Mouse (Mus musculus) kidney, postnatal 10 days (tissue): ENCODE results near the gene Galnt10.

Source experiments
- DNase-seq: peaks from one replicate; pipeline ENCODE4 v3.0.0; 2021; ENCODE audit warnings: mixed read lengths

Gene Galnt10

DNA sequence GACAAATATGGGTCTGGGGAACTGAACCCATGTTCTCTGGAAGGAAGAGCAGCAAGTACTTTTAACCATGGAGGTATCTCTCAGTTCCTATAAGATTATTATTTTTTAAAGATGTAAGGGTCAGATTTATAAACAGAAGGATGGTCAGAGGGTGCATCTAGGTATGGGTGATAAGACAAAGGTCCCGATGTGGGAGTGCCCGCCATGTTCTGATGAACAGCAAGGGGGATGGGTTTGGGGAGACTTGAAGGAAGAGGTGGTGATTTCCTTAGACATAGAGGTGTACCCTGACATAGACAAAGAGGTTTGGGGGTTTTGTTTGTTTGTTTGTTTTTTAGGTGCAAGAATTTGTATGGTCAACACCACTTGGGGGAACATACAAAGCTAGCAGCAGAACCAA is 1.6 kb upstream of the Galnt10 start:
- DNase-seq = peak; percentile 5

DNA sequence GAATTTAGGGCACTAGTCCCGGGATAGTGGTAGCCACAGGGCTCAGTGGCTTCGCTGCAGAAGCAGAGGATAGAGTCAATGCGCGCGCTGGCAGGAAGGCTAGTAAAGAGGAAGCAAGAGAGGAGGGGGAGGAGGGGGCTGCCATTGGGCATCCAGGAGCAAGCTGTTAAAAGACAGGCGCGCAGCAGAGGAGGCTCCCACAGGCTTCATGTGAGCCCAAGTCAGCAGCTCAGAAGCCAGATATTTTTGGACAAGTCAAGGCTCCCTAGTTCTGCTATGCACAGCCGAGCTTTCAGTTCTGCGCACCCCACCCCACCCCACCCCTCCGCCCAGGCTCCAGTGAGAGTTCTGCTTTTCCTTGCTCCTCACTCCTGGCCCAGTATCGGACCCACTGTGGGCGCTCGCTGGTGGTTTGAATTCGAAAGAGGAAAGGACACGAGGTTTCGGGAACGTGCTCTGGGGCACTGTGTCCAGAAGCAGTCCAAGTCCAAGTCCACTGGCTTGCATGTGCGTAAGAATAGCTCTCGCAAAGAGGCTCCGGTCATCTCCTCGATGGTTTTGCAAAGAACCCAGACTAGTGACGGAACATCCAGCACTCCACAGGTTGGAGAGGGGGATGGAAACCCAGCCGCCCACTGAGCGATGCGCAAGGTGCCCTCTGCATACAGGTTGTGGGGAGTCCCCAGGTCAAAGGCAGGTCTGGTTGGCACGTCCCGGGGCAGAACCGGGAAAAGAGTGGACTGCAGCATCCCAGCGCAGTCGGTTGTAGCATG is 811 bp upstream of the Galnt10 start:
- DNase-seq = peak; percentile 59

DNA sequence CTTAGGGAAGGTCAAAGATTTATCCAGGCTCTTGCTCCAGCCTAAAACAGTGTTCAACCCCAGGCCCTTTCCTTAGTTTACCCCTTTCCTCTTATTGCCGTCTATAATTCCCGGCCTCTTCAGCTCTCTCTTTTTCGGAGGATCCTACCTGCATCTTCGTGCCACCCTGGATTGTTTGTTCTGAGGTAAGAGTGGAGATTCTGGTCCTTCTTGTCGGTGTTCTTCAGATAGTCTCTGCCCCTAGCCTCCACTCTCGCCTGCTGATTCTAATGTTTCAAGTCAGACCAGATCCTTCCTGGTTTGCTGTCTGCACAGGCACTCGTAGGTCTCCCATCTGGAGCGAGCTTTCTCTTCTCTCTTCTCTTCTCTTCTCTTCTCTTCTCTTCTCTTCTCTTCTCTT is 605 bp downstream of the Galnt10 start:
- DNase-seq = no peak

DNA sequence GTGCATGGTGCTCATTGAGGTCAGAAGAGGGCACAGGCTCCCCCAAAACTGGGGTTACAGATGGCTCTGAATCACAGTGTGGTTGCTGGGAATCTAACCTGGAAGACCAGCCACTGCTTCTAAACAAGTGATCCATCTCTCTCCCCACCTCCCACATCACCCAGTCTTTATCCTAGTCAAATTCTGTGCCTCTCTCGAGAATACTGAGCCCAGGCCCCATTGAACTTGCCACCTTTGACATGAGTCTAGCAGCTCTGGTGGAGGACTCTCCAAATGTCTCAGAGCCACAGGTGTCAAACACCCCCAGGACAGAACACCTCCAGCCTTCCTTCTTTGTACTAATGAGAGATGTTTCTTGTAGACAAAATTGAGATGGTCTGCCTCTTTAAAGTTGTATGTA is 1.2 kb downstream of the Galnt10 start:
- DNase-seq = no peak

DNA sequence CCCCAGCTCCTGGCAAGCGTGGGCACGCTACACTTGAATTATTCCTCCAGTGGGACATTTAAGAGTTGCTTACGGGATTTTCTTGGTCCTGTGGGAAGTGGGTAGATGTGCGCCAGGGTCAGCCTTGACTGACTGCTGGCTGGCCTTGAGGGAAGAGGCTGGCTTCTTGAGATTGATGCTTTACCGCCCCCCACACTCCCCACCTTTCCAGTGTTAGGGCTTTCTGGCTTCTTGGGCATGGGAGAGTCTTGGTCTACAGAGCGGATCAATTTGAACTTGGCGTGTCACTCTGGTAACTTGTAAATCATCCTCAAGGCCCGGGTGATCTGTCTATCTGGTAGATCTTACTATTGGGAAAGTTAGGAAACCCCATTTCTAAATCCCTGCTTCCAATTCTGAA is 1.7 kb downstream of the Galnt10 start:
- DNase-seq = no peak

DNA sequence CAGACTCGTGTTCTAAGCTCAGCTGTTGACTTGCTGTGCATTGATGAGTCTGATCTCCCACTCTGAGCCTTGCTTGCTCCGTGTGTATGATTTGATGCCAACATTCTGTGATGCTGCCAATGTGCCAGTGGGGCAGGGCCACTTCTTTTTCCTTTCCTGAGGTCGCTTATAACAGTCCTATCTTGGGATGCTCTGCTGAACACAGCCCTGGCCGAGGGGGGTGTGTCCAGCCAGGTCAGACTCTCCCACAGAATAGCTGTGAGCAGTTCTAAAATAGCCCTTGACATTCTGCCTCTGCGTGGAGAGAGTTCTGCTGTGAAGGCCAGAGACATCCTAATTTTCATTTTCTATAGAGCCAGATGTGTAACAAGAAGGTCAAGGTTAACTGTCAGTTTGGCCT is 2.2 kb downstream of the Galnt10 start:
- DNase-seq = no peak

DNA sequence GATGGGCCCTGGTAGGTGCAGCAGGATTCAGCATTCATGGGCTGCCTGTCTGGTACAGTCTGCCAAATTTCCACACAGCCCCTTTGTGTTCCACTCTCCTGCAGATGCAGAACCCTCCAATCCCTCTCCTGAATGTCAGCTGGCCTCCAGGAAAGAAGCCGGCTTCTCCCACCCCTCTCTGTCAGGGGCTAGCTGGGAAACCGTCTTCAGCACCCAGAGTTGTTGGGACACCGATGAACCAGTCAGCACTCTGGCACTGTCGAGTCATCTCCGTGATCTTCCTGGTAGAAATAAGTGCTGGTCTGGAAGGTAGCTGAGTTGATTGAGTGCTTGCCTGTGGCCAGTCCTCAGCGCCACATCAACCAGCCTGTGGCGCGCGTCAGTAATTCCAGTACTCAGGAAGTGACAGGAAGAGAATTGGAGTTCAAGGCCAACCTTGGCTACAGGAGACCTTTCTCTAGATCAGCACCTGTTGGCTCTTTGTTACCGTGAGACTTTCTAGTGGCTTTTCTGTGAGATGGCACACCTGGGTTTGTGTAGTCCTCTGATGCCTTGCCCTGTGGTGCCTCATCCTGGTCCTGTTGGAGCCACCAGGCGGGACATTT is 3.1 kb downstream of the Galnt10 start:
- DNase-seq = no peak

DNA sequence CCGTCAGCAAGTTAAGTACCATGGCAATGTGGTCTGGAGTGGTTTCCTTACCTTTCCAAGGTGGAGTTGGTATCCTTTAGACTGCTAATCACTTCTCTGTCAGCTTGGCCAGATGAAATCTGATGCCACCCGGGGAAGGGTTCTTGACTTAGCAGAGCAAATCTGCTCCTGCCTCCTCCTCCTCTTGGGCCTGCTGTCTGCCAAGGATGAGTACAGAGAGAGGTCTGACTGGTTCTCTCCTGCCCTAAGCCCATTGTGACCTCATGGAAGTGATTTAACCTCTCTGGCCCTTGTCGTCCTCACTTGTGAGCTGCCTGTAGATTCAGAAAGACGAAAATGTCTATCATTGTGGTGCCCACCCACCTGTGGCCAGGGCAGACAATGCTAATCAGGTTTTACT is 4.0 kb downstream of the Galnt10 start:
- no peak for DNase-seq

DNA sequence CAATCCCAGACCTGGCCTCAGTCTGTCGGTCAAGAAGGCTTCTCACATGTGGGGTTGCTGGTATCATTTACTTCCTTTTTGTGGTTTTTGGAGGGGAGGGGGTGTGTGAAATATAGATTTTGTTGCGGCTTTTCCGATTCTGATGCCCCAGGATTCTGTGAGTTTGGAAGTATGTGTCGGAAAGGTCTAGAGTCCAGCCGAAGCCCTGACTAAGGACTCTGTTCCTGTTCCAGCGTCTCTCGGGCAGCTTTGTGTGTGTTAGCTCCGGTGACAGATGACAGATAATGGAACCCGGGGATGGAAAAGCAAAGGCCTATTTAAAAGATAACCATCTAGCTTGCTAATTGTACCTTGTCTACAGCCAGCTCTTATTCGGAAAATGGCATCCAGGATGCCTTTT is 4.4 kb downstream of the Galnt10 start:
- no peak for DNase-seq

DNA sequence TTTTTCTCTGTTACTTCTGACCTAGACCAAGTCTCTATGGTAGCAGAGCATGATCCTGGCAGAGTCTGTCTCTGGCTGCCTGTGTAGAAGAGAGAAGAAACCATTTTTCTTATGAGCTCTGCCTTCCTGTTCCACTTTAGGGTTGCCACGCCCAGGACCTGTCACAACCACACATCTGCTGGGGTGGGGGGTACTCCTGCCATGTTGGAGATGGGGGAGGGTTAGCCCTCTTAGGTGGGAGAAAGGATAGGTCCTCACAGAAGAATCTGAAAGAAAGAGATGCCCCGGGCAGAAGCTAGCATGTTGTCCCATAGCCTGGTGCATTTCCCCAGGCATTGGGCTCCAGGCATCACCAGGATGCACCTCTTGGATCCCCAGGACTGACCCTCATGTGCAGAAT is 5.6 kb downstream of the Galnt10 start:
- no peak for DNase-seq

DNA sequence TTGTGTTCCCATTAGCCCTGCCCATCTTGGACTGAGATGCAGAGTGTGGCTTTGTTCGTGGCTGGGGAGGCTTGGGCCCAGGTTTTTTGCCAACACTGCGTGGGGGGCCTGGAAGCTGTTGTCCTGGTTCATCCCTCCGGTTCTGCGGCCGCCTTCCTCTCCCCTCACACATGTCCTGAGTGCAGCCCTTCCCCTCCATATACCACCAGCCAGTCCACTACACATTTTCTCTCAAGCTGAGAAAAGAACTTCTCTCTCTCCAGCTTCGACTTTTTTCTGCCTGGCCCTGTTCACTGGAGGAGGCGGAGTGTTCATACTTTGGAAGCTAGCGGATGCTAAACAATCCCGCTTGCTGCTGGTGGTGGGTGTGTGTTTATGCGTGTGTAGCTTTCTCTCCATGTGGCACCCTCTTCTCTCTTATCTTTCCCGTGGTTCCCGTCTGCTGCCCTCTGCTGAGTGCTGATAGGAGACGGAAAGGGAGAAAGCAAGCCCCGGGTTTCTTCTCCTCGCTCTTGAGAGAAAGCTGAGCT is 6.1 kb downstream of the Galnt10 start:
- DNase-seq = peak; percentile 37

DNA sequence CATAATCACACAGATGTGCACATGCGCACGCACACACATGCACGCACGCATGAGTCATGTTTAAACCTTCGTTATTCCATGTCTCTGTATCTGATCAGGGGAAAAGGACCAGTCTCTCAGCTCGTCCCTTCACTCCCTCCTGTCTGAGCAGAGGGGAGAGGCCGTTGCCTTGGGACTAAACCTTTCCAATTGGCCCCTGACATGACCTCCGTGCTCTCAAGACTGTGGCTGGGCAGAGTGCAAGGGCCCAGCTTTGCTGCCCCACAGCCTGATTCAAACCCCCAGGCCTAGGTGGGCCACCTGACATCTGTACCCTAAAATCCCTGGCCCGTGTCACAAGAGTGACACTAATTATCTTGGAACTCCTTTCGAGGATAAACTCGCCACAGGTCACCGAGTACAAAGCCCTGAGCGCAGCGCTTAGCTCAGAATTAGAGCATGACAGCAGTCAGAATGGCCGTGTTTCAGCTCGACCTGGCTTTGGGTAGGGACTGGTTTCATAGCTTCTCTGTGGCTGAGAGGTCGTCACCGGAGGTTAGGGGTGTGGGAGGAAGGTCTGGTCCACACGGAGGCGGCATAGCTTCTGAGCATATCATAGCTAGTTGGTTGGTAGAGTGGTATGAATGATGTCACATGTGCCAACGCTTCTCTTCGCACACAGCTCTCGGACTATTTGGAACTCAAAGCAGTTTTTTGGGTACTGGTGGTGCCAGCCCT is 7.1 kb downstream of the Galnt10 start:
- DNase-seq = peak; percentile 4

DNA sequence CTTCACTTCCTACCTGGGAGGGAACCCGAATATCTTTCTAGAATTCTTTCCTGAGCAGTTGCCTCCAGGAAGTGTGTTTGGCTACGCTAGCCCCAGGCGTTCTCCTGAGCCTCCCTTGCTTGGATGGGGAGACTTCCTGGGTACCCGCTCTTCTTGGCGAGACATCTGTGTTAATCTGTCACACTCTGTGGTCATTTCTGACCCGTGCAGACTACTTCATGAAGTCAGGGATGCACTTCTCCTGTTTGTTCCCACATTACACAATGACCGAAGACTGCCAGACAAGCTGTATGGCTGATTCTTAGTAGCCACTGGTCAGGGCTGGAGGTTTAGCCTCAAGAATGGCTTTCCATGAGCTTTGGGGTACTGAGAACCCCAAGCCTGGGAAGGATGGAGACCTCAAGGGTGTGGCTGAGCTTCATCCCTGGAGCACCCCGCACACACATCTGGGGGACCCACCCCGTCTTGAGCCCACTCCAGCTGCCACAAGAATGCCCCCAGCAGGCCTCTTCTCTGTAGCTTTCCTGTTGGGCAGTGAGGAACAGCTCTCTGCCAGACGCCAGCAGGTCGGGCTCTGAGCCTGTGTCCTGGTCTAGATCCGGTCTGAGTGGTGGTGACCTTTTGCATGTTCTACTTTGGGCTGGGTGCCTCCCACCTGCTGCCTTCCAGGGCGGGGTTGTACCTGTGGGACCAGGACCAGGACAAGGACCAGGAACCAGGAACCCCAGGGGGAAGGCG is 7.8 kb downstream of the Galnt10 start:
- DNase-seq = peak; percentile 8

DNA sequence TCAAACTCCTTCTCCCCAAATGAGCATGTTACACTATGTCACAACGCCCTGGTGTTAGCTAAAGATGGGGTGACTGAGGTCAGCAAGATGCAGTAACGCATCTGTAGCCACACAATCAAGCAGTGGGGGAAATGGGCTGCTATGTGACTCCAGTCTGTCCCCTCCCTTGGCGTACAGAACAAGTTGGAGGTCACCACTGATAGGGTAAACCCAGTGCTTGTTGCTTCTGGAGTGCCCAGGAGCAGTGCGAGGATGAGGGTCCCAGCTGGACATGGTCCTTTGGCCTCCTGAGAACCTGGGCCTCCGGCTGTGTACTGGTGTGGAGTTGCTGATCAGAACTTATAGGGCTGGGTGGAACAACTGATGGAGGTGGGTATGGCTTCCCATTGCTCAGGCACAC is 8.6 kb downstream of the Galnt10 start:
- DNase-seq = peak; percentile 10

DNA sequence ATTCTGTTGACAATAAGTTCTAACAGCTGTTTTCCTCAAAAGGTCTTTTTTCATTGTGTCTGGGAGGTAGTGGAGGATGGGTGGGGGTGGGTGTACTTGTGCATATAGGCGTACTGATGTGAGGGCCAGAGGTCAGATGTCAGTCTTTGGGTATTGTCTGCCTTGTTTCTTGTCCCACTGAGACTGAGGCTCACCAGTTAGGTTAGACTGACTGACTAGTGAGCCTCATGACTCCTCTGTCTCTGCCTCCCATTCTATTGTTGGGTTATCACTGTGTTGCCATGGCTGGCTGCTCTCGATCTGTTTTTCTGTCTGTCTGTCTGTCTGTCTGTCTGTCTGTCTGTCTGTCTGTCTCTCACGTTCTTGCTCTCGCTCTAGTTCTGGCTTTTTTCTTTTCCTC is 9.1 kb downstream of the Galnt10 start:
- DNase-seq = peak; percentile 3

DNA sequence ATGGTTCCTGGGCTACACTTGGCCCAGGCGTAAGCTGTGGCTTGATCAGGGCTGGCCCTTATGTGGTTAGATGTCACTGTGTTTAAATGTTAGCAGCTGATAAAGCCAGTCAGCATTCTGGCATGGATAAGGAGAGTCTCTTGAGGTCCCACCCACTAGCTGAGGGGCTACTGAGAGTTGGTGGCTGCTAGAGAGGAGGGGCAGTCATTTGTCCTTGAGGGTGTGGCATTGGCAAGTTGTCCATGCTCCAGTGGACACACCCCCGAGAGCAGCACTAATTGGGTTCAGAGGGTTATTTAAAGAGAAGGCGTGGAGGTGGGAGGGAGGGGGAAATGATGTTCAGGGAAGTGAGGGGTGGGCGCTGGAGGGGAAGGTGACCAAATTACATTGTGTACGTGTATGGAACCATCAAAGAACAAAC is 9.7 kb downstream of the Galnt10 start:
- peak; percentile 9 for DNase-seq

DNA sequence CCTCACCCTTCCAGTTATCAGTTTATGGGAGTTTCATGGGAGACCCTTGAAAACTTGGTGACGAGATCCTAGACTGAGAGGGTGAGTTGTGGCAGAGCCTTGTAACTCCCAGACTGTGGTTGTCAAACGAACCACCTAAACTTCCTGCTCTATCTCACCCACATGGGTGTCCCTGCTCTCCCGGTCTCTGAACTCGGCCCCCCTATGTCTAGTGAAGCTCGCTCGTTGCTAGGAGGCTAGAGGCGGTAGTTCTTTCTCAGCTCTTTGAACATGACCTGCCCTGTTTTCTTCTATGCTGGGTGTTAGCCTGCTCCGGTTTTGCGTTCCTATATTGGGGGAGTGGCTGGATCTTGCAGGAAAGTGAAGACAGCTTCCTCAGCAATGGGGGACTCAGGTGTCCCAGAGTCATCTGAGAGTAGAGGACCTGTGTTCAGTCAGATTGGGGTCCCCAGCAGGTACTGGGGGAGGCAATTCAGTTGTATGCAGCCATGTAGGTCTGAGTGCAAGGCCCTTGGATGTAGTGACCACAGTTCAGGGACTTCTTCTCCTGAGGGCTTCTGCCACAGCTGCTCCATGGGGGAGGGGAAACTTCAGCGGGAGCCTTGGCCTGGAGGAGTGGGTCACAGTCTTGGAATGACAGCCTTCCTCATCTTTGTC is 10.6 kb downstream of the Galnt10 start:
- DNase-seq = peak; percentile 18

DNA sequence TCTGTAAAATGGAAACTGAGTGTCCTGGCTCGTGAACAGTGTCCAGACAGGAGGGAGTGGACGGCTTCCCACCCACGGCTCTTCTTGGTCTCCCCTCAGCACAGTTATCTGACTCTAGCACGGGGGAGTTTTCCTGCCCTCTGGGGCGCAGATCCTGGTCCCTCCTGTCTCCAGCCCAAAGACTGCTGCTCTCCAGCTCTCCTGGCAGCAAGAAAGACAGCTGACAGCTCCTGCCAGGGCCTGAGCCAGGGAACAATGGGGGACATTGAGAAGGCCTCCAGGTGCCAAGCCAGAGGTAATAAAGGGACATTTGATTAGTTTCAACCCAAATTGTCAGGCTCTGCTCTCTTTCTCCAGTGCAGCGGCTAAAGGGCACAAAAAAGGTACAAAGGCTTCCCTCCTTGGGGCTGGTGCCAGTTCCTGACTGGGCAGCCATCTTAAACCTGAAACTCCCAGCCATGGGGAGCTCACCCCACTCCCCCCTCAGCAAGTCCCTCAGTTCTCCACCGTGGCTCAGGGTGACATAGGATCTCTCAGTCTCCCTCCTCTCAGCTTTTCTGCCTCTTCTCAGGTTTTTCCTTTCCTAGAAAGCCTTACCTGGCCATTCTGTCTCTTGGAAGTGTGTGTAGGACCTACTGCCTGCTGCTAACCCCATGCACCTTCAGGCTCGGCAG is 11.5 kb downstream of the Galnt10 start:
- DNase-seq = peak; percentile 9

DNA sequence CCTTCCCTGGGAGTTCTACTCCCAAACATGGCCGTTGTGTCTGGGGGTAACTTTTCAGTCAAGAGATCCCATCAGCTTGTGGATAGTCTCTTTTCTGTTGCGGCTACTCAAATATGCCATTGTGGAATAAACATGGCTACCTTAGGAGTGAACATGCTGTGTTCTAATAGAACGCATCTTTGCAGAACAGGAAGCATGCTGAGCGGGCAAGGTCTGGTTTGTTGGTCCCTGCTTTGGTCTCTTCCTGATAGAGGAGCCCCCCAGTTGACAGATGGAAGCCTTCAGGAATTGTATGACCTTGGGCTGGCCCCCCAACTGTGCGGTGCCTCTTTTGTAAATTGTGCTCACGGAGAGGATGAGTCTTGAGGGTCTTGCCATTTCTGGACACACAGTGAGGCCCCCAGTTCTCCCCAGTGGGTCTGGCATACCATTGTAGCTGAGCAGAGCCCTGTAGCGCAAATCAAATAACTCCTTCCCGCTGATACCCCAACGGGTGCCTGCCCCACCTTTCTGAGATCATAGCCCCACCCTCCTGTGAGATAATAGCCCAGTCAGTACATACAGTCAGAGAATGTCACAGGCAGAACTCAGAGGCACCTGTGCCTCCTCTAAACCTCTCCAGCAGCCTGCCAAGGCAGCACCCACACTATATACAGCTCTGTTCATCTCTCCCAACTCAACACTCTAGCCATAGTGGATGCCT is 12.3 kb downstream of the Galnt10 start:
- peak; percentile 3 for DNase-seq

DNA sequence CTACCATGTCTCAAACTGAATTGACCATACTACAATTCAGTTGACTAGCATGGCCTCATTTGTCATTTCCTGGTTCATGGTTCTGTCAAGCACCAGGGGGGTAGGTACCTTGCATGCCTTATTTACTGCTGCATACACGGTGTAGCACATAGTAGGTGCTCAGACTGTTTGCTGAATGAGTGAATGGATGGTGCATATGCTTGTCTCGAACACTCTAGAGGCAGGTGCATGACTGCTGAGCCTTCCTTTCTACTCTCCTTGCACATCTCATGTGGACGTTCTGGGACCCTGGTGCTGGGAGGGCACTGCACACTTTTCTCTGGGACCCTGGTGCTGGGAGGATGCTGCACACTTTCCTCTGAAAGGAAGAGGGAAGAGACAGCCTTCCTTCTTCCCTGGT is 13.0 kb downstream of the Galnt10 start:
- peak; percentile 2 for DNase-seq

DNA sequence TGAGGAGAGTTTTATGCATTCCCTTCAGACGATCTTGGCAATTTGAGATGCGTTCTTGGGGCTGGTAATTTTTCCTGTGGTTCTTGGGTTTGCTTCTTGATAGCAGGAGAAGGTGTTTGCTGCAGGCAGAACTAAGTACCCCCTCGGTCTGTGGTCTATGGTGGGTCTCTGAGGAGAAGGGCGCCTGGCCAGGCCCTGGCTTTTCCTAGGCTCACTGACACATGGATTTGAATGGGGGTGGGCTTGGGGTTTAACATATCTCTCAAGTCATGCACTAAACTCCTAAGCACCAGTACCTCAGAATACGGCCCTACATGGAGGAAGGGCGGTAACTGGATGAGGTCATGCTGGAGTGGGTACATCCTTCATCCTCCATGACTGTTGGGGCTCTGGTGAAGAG is 13.5 kb downstream of the Galnt10 start:
- DNase-seq = peak; percentile 2
